Mouse (Mus musculus) heart, embryonic 11.5 days (tissue): ENCODE measurements at regions not wholly inside any gene's neighbourhood (a gene's known extent, or its start where the extent isn't known, plus 50 kb on each side); places are given as distances from the start of the nearest gene placed in this dataset.

ENCODE experiments used
- ATAC-seq: fragments of 200-750 bp; cut with Nextera tagmentation; replicated peaks from 2 replicates; pipeline ENCODE4 v1.8.0; 2017; ENCODE audit warnings: moderate library complexity; ENCODE audit not compliant: insufficient number of reproducible peaks, low FRiP score, low TSS enrichment
- H3K27ac ChIP-seq: fragments of 300-500 bp; sonication (generic); 2 replicates; pipeline ENCODE4 v1.5.1; 2014; ENCODE audit warnings: mild to moderate bottlenecking, low read depth, low read length
- H3K27me3 ChIP-seq: fragments of 300-500 bp; sonication (generic); 2 replicates; pipeline ENCODE4 v1.6.1; 2014; ENCODE audit warnings: mild to moderate bottlenecking, low read length, mixed read lengths; ENCODE audit not compliant: control insufficient read depth, insufficient read depth
- H3K36me3 ChIP-seq: fragments of 300-500 bp; sonication (generic); 2 replicates; pipeline ENCODE4 v1.6.1; 2014; ENCODE audit warnings: mild to moderate bottlenecking, low read length, moderate library complexity, mixed read lengths; ENCODE audit not compliant: control insufficient read depth, insufficient read depth
- H3K4me1 ChIP-seq: fragments of 300-500 bp; sonication (generic); 2 replicates; pipeline ENCODE4 v1.6.1; 2014; ENCODE audit warnings: low read length; ENCODE audit not compliant: control insufficient read depth, insufficient read depth
- H3K4me2 ChIP-seq: fragments of 300-500 bp; sonication (generic); 2 replicates; pipeline ENCODE4 v1.6.1; 2014; ENCODE audit warnings: mild to moderate bottlenecking, moderate library complexity
- H3K4me3 ChIP-seq: fragments of 300-500 bp; sonication (generic); 2 replicates; pipeline ENCODE4 v1.5.1; 2014; ENCODE audit warnings: low read depth, low read length
- H3K9ac ChIP-seq: fragments of 300-500 bp; sonication (generic); 2 replicates; pipeline ENCODE4 v1.6.1; 2014; ENCODE audit warnings: mild to moderate bottlenecking, low read depth, low read length, moderate library complexity
- H3K9me3 ChIP-seq: fragments of 300-500 bp; sonication (generic); replicated peaks from 2 replicates; pipeline ENCODE4 v1.6.1; 2016; ENCODE audit warnings: low read length; ENCODE audit not compliant: control insufficient read depth
- WGBS: fragments of 180-500 bp; shearing (Covaris S2); extraction: QIAGEN DNeasy Blood & Tissue Kit; methylation state at CpG from one replicate; pipeline ENCODE4 v1.1.7; 2014; ENCODE audit not compliant: insufficient replicate concordance; 5-methylcytosine and 5-hydroxymethylcytosine counted together

DNA sequence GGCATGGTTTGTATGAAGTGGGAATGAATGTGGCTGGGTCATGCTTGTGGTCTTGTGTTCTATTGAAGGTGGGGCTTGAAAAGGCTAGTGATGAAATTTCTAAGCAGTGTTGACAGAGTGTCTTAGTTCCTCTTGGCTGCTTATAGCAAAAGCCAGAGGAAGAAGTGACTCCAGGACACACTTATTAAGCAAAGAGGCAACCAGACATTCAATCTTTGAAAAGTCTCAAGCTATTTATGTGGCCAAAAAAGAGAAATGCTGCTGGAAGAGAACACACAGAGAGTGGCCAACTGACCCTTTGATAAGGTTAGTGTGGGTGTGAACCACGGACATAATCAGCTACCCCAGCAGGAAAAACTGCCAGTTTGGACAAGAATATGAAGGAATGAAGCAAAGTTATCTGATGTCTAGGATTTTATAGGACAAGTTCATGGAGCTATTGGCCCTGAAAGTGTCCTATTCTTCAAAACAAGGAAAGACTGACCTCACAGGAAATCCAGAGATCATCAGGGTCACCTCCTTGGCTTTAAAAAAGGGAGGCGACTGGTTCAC, 104.4 kb upstream of the Nxt1 start:
- no peaks in the 10 kb centered on the region for H3K4me1 ChIP-seq
- no peak overlapping the region for H3K4me2 ChIP-seq
- no peaks in the 10 kb centered on the region for H3K36me3 ChIP-seq
- ATAC-seq = no peak
- H3K27me3 ChIP-seq = no peaks in the 10 kb centered on the region
- H3K9me3 ChIP-seq = no peaks in the 10 kb centered on the region
- H3K4me3 ChIP-seq = no peak overlapping the region
- H3K9ac ChIP-seq = no peak overlapping the region
- H3K27ac ChIP-seq = no peak overlapping the region
- WGBS = 45% methylated on average over 2 of the region's 2 CpGs

DNA sequence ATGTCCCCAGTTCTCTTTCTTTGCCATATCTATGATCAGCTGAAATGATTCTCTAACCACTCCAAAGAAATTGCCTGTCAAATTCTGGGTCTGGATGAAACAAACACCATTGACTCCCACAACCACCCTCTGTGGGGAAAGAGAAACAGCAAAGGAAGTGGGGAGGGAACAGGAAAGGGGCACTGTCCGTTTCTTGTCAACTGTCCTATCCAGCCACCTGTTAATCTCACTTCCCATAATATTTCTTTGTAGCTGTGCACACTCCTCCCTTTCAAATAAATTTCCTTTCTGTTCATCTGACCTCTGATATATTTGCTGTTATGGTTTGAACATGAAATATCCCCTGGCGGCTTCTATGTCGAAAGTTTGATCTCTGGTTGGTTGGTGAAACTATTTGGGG, 109.0 kb upstream of the Nxt1 start:
- Histone ChIP-seq H3K27me3 (no peaks in the 10 kb centered on the region), H3K9ac (no peak overlapping the region), H3K4me3 (no peak overlapping the region), H3K27ac (no peak overlapping the region), H3K4me2 (no peak overlapping the region), H3K4me1 (no peaks in the 10 kb centered on the region), H3K36me3 (no peaks in the 10 kb centered on the region), H3K9me3 (no peaks in the 10 kb centered on the region)
- WGBS = 57% methylated on average over 3 of the region's 3 CpGs
- no peak for ATAC-seq

DNA sequence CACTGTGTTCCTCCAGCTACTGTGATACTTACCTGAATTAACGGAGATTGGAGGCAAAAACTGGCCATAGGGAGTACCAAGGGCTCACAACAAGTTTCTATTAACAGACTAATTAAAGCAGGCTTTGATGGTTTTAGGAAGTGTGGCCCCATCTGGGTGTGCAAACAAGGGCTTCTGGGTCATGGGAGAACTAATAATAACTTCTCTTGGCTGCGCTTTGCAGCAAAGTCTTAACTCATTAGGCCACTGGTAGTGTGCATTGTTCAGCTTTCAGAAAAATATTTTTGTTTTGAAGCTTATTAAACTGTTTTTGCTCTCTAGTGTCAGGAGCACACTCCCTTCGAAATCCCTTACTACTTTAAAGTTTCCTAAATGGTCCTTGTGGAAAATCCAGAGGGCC, 110.4 kb upstream of the Nxt1 start:
- ATAC-seq = no peak
- WGBS = 72% methylated on average over 3 of the region's 3 CpGs

DNA sequence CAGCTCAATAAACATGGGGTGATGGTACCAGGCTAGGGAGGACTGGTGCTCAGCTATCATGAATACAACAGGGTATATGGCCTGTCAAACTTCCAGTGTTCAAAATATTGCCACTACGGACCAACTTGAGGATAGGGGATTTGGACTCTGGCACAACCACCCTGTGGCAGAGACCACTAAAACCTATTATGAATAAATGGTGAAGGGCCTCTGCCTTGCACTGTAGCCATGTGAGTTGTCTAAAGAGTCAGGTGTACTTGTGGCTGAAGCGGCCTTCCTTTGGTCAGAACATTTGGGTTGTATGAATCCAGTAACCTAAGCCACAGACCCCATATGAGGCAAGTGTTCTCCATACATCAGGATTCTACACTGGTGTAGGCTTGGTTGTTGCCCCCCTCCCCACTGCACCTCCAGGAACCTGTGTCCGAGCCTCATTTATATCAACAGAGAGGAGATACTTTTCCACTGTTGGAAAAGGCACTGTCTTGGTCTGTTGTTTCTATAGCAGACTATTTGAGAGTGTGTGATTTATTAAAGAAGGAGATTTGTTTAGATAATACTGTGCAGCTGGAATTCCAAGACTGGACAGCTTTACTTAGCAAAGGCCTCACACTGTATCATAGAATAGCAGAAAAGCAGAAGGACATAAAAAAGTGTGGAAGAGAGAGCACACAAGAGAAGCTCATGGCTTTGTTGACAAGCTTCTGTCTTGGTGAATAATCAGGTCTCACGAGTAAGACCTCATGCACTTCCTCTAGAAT, 112.2 kb upstream of the Nxt1 start:
- Histone ChIP-seq H3K4me2 (no peak overlapping the region), H3K36me3 (no peaks in the 10 kb centered on the region), H3K27ac (no peak overlapping the region), H3K4me3 (no peak overlapping the region), H3K4me1 (no peaks in the 10 kb centered on the region), H3K9ac (no peak overlapping the region), H3K9me3 (no peaks in the 10 kb centered on the region), H3K27me3 (no peaks in the 10 kb centered on the region)
- 72% methylated on average over 4 of the region's 4 CpGs for WGBS
- ATAC-seq = no peak

More for the DNA sequence above, 110.4 kb upstream of the Nxt1 start:
- Histone ChIP-seq H3K9ac (no peak overlapping the region), H3K4me3 (no peak overlapping the region), H3K4me2 (no peak overlapping the region), H3K36me3 (no peaks in the 10 kb centered on the region), H3K4me1 (no peaks in the 10 kb centered on the region), H3K27me3 (no peaks in the 10 kb centered on the region), H3K27ac (no peak overlapping the region), H3K9me3 (no peaks in the 10 kb centered on the region)

DNA sequence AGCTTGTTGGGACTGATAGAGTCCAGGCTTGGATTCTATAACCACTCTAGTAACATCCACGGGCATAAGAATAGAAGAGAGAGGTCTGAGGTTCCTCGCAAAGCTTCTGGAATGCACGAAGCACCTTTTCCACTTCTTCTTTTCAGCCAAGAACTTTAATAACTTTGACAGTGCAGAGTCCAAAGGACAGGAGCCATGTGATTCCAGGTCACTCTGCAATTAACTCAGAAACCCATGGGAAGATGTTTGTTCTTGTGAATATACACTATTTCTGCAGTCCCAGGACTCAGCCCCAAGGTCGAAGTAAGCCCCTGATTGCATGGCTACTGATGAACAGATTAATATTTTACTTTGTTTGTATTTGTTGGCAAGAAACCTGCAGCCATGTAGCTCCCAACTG, 113.0 kb upstream of the Nxt1 start:
- no peak for ATAC-seq
- Histone ChIP-seq H3K27ac (no peak overlapping the region), H3K4me3 (no peak overlapping the region), H3K9ac (no peak overlapping the region), H3K4me1 (no peaks in the 10 kb centered on the region), H3K9me3 (no peaks in the 10 kb centered on the region), H3K36me3 (no peaks in the 10 kb centered on the region), H3K4me2 (no peak overlapping the region), H3K27me3 (no peaks in the 10 kb centered on the region)
- 72% methylated on average over 4 of the region's 4 CpGs for WGBS

DNA sequence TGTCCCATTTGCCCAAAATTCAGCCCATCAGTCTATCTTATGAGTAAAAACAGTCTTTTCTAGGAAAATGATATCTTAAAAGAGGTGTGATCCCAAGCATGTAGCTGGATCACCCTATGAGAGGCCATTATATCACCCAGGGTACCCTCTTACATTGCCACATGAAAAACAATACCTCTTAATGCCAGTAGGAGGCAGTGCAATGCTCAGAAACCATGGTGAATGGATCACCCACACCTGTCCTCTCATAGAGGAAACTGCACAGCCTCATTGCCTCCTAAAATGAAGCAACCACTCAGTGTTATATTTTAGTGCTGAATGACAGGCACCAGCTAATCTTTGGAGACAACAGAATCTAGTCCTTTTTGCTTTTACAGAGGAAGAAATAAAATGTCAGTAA, 114.0 kb upstream of the Nxt1 start:
- no peak for ATAC-seq
- no peak overlapping the region for H3K9ac ChIP-seq
- no peaks in the 10 kb centered on the region for H3K9me3 ChIP-seq
- no peak overlapping the region for H3K4me2 ChIP-seq
- H3K27me3 ChIP-seq = no peaks in the 10 kb centered on the region
- no peaks in the 10 kb centered on the region for H3K4me1 ChIP-seq
- no peak overlapping the region for H3K4me3 ChIP-seq
- H3K36me3 ChIP-seq = no peaks in the 10 kb centered on the region
- no peak overlapping the region for H3K27ac ChIP-seq

DNA sequence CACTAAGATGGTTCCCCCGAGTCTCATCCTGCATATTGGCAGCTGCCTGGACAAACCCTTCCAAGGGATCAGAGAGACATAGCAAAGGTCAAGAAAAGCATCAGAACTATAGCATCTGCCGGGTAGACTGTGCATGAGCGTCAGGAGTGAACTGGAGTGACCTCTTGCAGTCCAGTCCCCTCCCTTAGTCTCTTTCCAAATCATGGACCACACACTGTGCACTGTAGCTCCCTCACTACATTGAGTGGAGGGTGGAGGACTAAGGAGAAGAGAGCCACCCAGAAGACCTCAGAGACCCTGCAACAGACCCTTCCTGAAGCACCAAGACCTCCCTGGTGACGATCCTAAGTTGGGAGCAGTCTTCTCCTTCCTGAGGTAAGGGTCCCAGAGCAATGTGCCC, 107.8 kb upstream of the Cd93 start:
- no peaks in the 10 kb centered on the region for H3K36me3 ChIP-seq
- no peak overlapping the region for H3K9ac ChIP-seq
- no peak for ATAC-seq
- H3K4me3 ChIP-seq = no peak overlapping the region
- no peaks in the 10 kb centered on the region for H3K9me3 ChIP-seq
- H3K27ac ChIP-seq = no peak overlapping the region
- no peaks in the 10 kb centered on the region for H3K27me3 ChIP-seq
- H3K4me1 ChIP-seq = no peaks in the 10 kb centered on the region
- no peak overlapping the region for H3K4me2 ChIP-seq
- 74% methylated on average over 4 of the region's 4 CpGs for WGBS

DNA sequence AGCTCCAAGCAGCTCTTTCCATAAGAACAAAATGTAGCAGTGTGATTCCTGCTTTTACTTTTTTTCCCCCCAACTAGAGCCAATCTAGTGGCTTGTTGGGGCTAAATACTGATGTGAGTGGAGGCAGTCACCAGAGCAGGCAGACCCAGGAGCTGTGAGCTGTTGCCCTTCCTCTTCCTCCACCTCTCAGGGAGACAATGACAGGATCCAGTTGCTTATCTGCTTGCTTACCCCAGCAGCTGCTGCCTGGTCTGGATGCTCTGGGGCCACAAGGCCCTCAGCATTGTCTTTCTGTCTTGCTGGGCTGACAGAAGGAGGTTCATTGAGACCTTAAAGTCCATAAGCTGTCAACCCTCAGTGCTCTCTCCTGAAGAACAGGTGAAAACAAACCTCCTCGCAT, 106.3 kb upstream of the Cd93 start:
- 68% methylated on average over 1 of the region's 1 CpGs for WGBS
- ATAC-seq = no peak
- no peaks in the 10 kb centered on the region for H3K9me3 ChIP-seq

DNA sequence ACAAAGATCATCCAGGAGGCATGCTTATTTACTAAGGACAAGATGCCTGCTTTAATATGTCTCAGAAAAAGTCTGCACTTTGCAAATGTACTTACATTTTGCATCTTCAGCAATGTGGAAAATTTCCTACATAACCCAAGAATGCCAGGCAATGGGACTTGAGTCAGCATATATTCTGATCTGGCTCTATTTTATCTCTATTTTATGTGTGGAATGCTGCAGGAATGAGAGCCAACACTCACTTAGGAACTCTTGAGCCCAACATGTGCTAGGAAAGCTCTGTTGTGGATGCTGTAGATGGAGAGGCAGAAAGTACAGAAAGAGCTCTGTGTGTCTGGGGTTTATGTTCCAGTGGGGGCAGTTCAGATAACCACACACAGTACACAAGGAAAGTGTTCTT, 99.0 kb upstream of the Cd93 start:
- H3K27ac ChIP-seq = no peak overlapping the region
- H3K4me3 ChIP-seq = no peak overlapping the region
- H3K4me2 ChIP-seq = no peak overlapping the region
- H3K4me1 ChIP-seq = no peaks in the 10 kb centered on the region
- no peak overlapping the region for H3K9ac ChIP-seq
- H3K36me3 ChIP-seq = no peaks in the 10 kb centered on the region
- no peaks in the 10 kb centered on the region for H3K27me3 ChIP-seq
- H3K9me3 ChIP-seq = no peaks in the 10 kb centered on the region
- no peak for ATAC-seq

More for the DNA sequence above, 106.3 kb upstream of the Cd93 start:
- no peaks in the 10 kb centered on the region for H3K27me3 ChIP-seq
- no peaks in the 10 kb centered on the region for H3K4me1 ChIP-seq
- no peak overlapping the region for H3K4me2 ChIP-seq
- no peak overlapping the region for H3K9ac ChIP-seq
- no peaks in the 10 kb centered on the region for H3K36me3 ChIP-seq
- no peak overlapping the region for H3K4me3 ChIP-seq
- H3K27ac ChIP-seq = no peak overlapping the region
